Mouse (Mus musculus) c-Kit-positive CD71-positive TER-119-positive erythroid progenitor cells, embryonic 14.5 days (primary cell): ENCODE data around the gene Suox.
"Not testable (repeated sequence)": the region's sequence is repeated elsewhere in the genome, so short reads cannot be mapped to it uniquely, and the experiment has no call there.

Experiments
- DNase-seq: peaks from one replicate; pipeline ENCODE4 v3.0.0-alpha.2; 2013; ENCODE audit warnings: low spot score

Suox gene

DNA sequence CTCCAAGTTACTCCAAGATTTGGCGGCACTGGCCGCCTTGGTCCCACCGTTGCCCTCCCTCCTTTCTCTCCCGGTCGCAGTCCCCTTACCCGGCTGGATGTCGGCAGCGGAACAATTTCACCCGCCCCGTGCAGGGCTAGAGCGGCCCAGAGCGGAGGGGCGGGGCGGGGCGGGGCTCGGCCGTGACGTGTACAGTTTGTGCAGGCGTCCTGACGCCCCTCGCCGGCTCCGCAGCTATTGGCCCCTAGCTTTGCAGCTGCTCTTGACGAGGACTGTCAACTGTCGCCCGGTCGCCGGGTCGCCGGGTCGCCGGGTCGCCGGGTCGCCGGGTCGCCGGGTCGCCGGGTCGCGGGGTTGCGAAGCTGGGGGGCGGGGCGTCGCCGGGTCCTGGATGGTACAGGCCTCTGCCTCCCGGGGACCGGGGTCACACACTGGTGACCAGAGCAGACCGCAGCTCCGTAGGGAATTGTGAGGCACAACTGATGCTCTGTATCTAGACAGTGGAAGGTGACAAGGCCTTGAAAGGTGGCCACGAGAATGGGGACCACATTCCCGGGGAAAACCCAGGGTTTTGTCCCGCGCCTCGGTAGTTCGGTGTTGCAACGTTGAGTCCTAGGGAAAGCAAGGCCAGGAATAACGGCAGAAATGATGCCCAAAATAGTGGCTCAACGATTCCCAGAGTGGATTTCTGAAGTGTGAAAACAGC is at the start of gene Suox:
Suox (minus strand) TSS at position 311 of the 706 bp plus-strand sequence.
- peak; percentile 70 for DNase-seq

DNA sequence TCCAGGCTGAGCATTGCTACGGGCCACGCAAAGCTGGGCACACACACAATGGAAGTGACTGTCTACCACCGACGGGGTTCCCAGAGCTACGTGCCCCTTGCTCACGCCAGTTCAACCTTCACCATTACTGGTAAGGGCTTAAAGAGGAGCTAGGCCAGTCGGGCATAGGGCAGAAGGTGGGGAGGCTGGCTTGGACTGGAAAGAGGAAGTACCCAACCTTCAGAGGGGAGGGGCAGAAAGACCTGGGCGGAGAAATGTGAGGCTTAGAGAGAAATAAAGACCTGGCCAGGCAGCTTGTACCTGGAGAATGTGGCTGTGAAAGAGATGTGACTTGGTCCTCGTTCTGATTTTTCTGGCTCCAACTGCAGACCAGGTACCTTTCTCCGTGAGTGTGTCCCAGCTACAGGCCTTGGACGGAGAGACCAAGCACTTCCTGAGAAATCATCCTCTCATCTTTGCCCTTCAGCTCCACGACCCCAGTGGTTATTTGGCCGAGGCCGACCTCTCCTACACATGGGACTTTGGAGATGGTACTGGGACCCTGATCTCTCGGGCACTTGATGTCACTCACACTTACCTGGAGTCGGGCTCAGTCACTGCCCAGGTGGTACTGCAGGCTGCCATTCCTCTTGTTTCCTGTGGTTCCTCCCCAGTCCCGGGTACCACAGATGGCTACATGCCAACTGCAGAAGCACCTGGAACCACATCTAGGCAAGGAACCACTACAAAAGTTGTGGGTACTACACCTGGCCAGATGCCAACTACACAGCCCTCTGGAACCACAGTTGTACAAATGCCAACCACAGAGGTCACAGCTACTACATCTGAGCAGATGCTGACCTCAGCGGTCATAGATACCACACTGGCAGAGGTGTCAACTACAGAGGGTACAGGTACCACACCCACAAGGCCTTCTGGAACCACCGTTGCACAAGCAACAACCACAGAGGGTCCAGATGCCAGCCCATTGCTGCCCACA is 42.0 kb upstream of the Suox start:
- DNase-seq: no peak

DNA sequence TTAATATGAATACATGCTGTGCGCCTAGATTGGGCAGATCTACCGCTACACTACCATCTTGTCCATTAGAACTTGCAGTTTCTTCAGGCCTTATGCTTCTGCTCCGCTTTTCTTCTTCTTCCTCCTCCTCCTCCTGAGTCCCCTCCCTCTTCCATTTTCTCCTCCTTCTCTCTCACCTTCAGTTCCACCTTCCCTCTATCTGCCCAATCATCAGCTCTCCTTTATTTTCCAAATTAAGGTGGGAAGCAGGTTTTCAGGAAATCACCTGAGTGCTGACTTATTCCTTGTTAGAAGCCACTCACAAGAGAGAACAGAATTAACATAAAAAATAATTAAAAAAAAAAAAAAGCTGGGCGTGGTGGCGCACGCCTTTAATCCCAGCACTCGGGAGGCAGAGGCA is 37.4 kb upstream of the Suox start:
- DNase-seq: not testable (repeated sequence)

DNA sequence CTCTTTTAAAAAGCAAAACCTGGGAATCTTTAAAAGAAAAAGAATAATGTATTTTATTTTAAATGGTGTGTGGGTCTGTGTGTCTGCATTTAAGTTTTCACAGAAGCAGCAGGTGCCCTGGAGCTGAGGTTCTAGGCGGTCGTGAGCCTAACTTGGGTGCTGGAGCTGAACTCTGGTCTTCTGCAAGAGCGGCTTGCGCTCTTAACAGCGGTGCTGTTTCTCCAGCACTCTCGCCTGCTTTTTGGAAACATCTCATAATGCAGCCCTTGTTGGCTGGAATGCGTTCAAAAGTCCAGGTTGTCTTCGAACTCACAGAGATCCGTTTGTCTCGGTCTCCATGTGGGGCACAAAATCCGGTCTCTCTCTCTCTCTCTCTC is 31.4 kb upstream of the Suox start:
- no peak for DNase-seq

DNA sequence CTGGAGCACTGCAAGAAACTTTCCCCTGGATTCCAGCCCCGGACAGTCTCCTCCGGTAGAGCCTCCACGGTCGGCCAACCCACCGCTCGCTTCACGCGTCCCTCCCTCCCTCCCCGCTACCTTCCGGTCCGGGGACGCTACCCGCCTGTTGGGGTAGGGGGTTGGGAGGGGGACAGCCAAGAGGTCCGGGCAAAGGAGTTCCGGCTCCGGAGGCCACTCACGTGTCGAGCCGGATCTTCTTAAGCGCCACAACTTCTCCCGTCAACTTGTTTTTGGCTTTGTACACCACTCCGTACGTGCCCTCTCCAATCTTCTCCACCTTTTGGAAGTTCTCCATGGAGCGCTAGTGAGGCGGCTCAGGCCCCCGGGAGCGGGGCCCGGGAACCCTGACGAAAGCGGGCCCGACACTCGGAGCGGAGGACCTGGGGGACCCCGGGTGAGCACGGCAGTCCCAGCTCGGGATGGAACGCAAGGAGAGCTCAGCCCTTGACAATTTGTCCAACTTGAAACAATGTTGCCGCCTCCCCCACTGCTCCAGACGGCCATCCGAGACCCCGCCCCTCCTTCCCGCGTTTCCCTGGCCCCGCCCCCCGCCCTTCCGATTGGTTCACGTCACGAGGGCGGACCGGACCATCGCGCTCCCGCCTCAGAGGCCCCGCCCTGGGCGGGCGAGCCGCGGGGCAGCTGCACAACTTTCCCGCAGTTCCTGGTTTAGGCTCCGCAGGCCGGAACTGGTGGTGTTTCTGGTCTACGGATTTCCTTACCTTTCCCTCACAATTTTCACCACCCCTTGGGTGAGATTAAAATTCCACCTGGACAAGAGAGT is 30.8 kb upstream of the Suox start, which contains the start of gene Cdk2:
Cdk2 (minus strand) TSS at position 541 of the 826 bp plus-strand sequence.
- peak; percentile 91 for DNase-seq

DNA sequence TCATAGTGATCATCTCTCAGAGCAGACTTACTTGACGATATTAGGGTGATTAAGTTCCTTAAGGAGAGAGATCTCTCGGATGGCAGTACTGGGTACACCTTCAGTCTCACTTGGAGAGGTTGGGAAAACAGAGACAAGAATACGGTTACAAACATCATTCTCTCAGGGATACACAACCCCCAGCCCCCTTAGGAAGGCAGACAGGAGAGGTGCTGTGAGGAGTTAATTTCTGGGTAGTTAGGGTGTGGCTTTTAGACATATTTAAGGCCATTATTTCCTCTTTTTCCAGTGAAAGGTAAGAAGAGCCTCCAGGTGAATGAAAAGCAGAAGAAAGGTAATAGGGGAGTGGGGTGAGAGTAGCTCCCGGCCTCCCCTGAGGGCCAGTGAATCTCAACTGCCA is 30.0 kb upstream of the Suox start, which contains the start of gene Pmel:
Pmel (plus strand) TSS at position 301 of the 400 bp plus-strand sequence.
- peak; percentile 20 for DNase-seq

DNA sequence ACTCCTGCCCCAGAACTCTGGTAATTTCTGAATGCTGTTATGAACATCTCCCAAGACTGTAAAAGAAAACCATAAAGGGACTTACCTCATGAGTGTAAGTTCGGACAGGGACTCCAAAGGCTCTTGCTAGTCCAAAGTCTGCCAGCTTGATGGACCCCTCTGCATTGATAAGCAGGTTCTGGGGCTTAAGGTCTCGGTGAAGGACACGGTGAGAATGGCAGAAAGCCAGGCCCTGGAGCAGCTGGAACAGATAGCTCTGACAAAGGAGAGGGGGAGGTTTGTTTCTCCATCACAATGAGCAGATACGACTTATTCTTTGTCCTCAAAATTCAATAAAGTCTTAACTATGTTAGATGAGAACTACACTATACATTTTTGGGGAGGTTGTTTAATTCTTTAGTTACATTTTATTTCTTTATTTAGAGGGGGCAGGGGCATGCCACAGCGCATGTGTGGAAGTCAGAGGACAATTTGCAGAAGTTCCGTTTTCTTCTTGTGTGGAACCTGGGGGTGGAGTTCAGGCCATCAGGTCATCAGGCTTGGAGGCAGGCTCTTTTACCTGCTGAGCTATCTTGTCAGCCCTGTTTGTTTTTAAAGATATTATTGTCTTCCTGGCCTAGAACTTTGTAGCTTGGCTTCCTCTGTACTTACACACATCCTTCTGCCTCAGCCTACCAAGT is 28.6 kb upstream of the Suox start:
- DNase-seq: no peak

DNA sequence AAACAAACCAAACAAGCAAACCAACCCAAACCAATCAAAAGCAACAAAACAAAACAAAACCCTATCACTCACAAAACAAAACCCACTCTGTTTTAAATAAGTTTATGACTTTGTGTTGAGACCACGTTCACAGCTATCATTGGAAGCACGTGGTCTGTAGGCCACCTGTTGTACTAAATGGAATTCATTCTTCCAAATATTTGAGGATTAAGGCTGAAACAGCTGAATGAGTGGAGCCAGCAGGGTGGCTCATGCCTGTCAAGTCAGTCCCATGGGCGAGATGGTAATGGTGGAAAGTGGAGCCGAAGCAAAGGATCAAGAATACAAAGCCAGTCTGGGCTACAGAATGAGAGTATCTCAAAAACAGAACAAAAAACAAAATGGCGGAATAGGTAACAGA is 26.8 kb upstream of the Suox start:
- no peak for DNase-seq

DNA sequence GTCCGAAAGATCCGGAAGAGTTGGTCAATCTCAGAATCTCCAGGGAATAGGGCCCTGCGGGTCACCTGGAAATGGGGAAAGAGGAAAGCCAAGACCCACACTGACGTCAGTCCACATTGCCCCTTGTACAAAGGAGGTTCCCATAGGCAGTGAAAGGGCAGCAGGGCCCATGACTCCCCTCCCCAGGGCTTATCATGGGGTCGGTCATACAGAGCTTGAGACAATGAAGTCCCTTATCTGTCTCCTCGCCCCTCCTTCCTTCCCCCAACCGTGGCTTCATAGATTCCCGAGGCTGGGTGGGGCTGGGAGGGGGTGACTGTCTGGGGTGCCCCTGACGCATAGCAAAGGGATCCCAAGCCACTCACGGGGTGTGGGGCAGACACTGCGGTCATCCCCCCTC is 25.7 kb upstream of the Suox start:
- DNase-seq: no peak

DNA sequence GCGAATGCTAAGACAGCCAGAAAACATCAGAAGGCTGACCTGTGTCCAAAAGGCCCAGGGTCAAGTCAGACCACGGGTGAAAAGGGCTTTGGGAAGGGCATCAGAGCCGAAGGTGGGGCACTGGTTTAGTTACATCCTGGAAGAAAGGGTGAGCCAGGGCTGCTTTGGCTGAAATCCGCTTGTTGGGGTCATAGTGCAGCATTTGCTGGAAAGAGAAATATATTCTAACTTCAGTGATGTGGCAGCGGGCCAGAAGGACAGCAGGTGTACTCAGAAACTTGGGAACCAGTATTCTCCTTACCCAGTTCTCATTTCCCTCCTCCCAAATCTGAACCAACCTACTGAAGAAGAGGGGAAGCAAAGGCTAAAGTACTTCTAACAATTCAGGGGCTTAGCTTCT is 25.1 kb upstream of the Suox start:
- no peak for DNase-seq

DNA sequence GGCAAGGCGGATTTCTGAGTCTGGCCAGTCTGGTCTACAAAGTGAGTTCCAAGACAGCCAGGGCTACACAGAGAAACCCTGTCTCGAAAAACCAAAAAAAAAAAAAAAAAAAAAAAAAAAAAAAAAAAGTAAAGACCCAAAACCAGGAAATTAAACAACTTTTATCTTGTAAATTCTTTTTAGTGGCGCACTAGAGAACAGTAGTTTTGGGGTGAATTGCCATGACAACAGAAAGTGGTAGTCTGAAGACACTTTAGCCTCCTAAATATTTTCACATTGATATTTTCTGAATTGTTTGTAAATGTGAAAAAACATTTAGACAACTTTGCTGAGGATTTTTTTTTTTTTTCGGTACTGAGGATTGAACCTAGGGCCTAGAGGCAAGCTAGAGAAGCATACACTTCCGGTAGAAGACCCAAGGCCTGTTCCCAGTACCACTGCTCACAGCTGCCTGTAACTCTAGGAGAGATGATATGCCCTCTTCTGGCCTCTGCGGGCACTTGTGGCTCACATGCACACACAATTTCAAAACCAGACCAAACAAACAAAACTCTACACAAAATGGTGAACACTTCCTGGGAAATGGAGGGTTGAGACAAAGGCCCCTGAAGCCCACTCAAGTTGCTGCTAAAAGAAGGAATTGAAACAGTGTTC is 23.3 kb upstream of the Suox start:
- DNase-seq: no peak

DNA sequence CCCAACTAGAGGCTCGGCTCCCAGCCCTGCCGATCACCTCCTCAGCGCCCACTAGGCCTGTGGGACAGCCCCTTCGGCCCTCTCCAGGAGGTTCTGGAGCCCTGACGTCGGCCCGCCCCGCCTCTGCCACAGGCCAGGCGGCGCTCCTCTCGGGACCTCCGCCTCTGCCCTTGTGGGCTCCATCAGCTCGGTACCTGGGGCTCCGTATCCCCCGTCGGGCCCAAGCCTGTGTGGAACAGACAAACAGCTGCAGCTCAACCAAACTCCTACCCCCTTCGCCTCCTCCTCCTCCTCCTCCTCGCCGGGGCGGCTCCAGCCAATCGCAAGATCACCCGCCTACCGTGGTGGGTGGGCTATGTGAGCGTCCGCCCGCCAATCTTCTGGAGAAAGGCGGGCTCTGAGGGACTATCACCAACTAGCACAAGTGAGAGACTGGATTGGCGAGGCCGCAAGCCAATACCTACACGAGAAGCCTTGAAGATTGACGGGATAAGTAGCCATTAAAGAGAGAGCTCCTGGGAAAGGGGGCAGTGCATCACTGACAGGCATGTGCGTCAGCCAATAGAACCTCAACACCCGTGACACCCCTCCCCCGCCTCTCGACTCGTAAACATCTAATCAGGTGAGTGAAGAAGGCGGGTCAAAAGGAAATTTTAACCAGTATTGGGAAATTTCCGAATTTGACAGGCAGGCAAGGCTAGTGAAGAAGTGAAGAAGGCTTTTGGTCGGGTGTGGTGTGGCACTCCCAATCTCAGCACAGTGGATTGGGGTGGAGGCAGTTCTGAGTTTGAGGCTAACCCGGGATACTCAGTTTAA is 22.3 kb upstream of the Suox start, which contains the start of gene Rab5b:
Rab5b (minus strand) TSS at position 273 of the 816 bp plus-strand sequence.
- peak; percentile 99 for DNase-seq

DNA sequence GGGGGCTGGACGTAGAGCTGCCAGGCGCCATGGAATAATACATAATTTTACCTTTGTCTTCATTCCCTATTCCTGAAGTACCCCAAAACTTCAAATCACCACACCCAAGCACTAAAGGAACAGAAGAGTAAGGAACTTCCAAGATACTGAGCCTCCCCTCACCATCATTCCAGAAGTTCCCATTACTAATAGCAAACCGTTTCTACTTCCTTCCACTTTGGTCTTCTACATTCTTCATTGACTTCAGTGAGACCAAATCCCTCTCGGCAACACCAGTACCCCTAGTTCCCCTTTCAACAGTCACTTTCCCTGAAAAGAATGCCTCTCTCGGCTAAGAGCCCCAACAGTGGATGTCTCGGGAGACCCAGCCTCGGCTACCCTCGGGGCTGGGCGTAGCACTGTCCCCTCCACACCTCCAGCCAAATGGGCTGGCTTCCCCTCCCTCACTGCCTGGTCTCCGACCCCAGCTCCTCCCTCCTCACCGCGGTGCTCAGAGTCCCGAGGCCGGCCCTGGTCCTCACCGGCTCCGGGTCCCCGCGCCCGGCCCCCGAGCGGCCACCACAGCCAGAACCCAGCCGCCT is 21.6 kb upstream of the Suox start:
- no peak for DNase-seq

DNA sequence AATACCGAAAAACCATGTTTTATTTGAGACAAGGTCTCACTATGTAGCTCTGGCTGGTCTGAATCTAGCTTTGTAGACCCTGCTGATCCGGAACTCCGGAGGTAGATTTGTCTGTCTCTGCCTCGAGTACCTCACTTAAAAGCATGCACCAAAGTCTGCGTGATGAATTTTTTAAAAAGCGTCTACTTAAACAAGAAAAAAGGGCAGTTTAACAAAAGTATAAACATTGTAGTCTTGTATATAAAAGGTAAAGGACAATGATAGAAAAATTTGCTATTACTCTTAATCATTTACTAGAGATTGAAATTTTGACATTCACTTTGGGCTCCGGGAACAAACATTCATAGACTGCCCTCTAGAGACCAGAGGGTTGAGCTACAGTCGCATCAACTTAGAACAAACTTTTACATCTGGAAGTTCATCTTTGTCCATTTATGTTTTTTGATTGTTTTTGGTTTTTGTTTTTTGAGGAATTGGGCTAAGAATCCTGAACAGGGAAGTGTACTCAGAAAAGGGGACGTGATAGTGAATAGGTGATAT is 666 bp upstream of the Suox start:
- DNase-seq: peak; percentile 68

DNA sequence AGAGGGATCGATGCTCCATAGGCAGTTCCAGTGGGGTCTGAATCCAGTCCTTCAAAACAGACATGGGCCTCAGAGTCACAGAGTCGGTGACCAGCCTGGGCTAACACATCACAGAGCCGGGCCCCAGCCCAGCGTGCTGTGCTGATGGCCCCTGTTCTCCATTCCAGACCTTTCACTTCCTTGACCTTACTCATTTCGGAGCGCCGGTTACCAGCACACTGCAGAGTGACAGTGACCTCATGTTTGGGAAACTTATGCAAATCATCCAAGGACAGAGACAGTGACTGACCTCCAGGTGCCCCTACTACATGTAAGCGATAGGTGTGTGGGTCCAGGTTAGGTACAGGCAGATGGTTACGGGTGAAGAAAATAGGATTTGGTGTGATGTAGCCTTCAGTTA is 2.7 kb downstream of the Suox start:
- no peak for DNase-seq

DNA sequence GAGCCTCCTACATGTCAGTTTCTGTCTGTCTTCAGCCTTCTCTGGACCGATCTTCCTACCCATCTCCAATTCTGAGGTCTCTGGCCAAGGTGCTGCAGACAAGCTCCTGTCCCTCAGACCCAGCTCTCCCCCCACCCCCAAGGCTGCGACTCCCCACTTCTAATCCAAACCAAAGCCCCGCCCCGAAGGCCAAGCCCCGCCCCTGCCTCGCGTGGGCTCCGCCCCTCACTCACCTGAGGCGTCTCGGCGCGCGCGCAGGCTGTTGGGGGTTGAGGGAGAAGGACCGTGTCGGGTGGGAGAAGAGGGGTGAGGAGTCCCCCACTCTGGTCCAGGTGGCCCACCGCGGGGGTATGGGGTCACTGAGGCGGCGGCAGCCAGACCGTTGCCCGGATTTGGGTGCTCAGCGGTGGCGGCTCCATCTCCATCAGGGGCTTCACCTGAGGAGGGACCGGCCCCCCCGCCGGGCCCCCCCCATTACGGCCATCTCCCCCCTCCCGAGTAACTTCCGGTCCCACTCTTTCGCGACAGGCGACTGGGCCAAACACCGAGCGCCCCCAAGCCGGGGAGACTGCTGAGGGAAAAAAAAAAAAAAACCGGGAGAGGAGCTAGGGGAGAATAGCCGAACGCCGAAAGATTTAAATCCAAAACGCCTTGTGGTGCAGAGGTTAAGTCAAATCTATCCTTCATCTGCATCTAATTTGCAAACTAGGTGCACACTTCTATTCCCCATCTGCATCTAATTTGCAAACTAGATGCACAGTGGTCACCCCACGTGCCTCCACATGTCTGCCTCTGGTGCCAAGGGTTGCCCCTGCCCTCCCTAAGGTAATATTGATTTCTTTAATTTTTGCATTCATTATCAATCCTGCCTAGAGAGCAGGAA is 4.8 kb downstream of the Suox start:
- DNase-seq: no peak

DNA sequence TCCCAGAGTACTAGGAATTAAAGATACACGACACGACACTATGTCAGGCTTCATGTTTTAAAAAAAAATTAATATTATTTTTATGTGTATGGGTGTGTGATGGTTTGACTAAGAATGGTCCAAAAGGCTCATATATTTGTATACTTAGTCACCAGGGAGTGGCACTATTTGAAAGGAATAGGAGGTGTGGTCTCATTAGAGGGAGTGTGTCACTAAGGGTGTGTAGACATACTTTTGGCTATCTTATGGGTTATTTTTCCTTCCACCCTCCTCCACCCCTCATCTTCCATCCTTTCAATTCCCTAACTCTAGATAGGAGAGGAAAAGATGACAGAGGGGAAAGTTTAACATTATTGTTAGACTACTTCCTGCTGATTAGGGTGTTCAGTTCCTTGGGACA is 8.1 kb downstream of the Suox start:
- no peak for DNase-seq

DNA sequence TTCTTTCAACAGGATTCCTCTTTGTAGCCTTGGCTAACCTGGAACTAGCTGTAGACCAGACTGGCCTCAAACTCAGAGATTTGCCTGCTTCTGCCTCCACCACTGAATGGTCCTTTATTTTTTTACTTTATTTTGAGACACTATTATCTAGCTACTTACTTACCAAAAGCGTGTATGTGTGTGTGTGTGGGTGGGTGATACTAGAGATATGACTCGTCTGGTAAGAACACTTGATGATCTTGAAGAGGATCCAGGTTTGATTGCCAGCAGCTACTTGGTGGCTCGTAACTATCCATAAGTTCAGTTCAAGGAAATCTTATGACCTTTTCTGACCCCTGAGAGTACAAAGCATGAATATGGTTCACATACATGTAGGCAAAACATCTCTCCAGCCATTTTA is 8.6 kb downstream of the Suox start:
- DNase-seq: no peak
